Mouse (Mus musculus): Measurements from ENCODE around the gene C87499. TPM values are rescaled to one million over a fixed set of nuclear protein-coding genes. Genes with fewer than 3 reads are reported as not detected.

The C87499 gene
- polyA plus RNA-seq (2016; fragmentation: Nextera tagmentation; extraction: Ambion mirVana), result not detected in 2 replicates

DNA sequence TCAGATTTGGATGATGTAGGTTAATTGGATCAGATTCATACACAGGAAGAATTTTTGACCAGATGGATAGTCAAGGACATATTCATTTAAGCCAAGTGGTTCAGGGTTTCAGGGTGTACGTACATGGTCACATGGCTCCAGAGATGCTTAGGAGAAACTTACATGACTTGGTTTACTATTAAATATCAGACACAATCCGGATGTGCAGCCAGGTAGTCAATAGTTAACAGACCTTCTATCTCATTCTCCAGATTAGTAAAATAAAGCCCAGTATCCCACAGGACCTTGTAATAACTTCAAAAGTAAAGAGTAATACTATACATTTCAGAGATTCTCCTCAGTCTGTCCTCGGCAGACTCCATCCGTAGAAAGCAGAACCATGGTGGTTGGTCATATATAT lies at the start of gene C87499:
C87499 (minus strand) TSS at position 101 of the 400 bp plus-strand sequence.
- H3K4me1 ChIP-seq (replicated peaks), result no peaks in the 10 kb centered on the region
- no peaks in the 10 kb centered on the region for H3K9me3 ChIP-seq (replicated peaks)
- H3K4me2 ChIP-seq, result no peak within 1 kb of the TSS
- H3K4me3 ChIP-seq, result no peak within 1 kb of the TSS
- no peaks in the 10 kb centered on the region for H3K36me3 ChIP-seq
- H3K27ac ChIP-seq (ENCODE audit: poor library complexity, severe bottlenecking), result no peak within 1 kb of the TSS
- H3K9ac ChIP-seq, result no peak within 1 kb of the TSS
- 85% methylated on average over 4 of the region's 4 CpGs for WGBS
- H3K27me3 ChIP-seq (replicated peaks), result no peaks in the 10 kb centered on the region
- ATAC-seq (ENCODE audit: insufficient number of reproducible peaks, low FRiP score), result no peak

DNA sequence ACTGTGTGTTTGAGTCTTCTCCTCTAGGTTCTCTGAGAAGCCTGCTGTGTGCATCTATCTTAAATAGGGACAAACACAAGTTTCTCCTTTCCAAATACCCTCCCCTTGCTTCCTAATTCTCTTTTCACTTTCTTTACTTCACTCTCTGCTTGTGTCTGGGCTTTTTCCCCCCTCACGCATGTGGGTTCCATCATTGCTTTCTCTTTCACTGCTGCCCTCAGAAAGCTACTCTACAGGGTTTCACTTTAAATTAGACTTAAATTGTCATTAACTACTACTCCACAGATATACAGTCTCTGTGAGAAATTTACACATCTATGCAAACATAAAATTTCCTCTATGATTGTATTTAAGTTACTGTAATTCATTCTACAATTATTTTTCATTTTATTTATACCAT lies 49.6 kb upstream of the C87499 start, which contains the start of gene Ifna2:
Ifna2 (minus strand) TSS at position 101 of the 400 bp plus-strand sequence.
- Histone ChIP-seq H3K9me3 (replicated peaks) (no peaks in the 10 kb centered on the region), H3K36me3 (no peaks in the 10 kb centered on the region), H3K27me3 (replicated peaks) (no peaks in the 10 kb centered on the region), H3K9ac (no peak within 1 kb of the TSS), H3K4me3 (no peak within 1 kb of the TSS), H3K4me2 (no peak within 1 kb of the TSS), H3K4me1 (replicated peaks) (no peaks in the 10 kb centered on the region), H3K27ac (ENCODE audit: poor library complexity, severe bottlenecking) (no peak within 1 kb of the TSS)
- no peak for ATAC-seq (ENCODE audit: insufficient number of reproducible peaks, low FRiP score)
- 84% methylated on average over 1 of the region's 1 CpGs for WGBS

- no peak for ATAC-seq (ENCODE audit: insufficient number of reproducible peaks, low FRiP score)
- H3K4me1 ChIP-seq (replicated peaks), result no peaks in the 10 kb centered on the region
- H3K27ac ChIP-seq (ENCODE audit: poor library complexity, severe bottlenecking), result no peak overlapping the region
- no peak overlapping the region for H3K4me3 ChIP-seq
- H3K4me2 ChIP-seq, result no peak overlapping the region
- no peaks in the 10 kb centered on the region for H3K36me3 ChIP-seq
- H3K9me3 ChIP-seq (replicated peaks), result no peaks in the 10 kb centered on the region
- no peak overlapping the region for H3K9ac ChIP-seq
- WGBS, result 53% methylated on average over 3 of the region's 3 CpGs
- no peaks in the 10 kb centered on the region for H3K27me3 ChIP-seq (replicated peaks)
Observed at GRCm38 (mm10) chr4:88681353-88681752, 47.1 kb upstream of the C87499 start.

DNA sequence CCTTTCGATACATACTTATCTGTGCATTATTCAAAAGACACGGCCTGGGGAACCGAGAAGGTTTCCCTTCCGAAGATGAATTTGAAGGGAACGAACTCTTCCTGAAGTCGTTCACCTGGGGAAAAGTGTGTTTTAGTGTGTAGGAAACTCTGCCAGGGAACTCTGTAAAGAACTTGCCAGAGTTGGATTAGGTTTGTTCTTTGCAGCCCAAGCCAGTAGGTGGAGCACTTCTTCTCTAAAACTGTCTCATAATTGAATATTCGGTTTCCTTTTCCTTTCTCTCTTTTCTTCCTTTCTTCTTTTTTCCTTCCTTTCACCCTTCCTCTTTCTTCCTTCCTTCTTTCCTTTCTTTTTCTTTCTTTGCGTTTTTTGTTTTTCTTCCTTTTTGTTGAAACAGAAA lies 46.2 kb upstream of the C87499 start:
- Histone ChIP-seq H3K4me2 (no peak overlapping the region), H3K9me3 (replicated peaks) (no peaks in the 10 kb centered on the region), H3K36me3 (no peaks in the 10 kb centered on the region), H3K27me3 (replicated peaks) (no peaks in the 10 kb centered on the region), H3K4me1 (replicated peaks) (no peaks in the 10 kb centered on the region), H3K9ac (no peak overlapping the region), H3K4me3 (no peak overlapping the region), H3K27ac (ENCODE audit: poor library complexity, severe bottlenecking) (no peak overlapping the region)
- WGBS, result 39% methylated on average over 8 of the region's 8 CpGs
- no peak for ATAC-seq (ENCODE audit: insufficient number of reproducible peaks, low FRiP score)

GRCm38 (mm10) chr4:88676824-88677223 lies 42.6 kb upstream of the C87499 start, which contains the start of gene Ifna16:
Ifna16 (minus strand) TSS chr4:88676924.
- no peak for ATAC-seq (ENCODE audit: insufficient number of reproducible peaks, low FRiP score)
- Histone ChIP-seq H3K27me3 (replicated peaks) (no peaks in the 10 kb centered on the region), H3K36me3 (no peaks in the 10 kb centered on the region), H3K4me3 (no peak within 1 kb of the TSS), H3K4me1 (replicated peaks) (no peaks in the 10 kb centered on the region), H3K9ac (no peak within 1 kb of the TSS), H3K4me2 (no peak within 1 kb of the TSS), H3K9me3 (replicated peaks) (no peaks in the 10 kb centered on the region), H3K27ac (ENCODE audit: poor library complexity, severe bottlenecking) (no peak within 1 kb of the TSS)
- WGBS, result 71% methylated on average over 1 of the region's 1 CpGs

DNA sequence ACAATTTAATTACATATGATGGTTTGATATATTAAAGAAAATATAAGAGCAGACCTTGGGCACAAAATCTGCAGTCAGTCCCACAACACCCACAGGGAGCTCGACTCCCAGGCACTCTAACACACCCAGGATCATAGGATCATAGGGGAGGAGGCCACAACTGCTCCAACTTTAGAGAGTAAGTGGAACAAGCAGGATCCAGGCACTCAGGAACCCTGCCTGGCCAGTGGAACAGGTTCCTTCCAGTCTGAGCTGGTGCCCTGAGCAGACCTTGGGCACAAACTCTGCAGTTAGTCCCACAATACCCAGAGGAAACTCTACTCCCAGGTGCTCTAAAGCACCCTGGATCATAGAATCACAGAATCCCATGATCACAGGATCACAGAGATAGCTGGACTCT lies 21.2 kb upstream of the C87499 start:
- H3K4me2 ChIP-seq, result no peak overlapping the region
- ATAC-seq (ENCODE audit: insufficient number of reproducible peaks, low FRiP score), result no peak
- WGBS, result 48% methylated on average over 1 of the region's 1 CpGs

DNA sequence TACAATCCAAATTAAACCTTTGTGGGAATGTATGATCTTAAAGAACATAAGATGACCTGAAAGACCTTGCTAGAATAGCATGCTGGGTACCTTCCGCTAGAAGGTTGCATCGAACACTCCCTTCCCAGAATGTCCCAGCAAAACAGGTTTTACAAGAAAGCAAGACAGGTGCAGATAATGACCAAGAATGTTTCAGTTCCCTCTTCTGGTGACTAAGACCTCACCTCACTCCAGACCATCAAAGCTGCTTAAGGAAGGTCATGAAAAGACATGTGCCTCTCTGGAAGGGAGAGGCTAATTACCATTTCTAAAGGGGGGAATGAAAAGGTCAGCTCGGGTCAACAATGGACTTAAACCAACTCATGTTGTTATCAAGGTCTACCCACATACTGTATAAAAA lies 19.4 kb upstream of the C87499 start:
- Histone ChIP-seq H3K9ac (no peak overlapping the region), H3K4me1 (replicated peaks) (no peaks in the 10 kb centered on the region), H3K9me3 (replicated peaks) (0 out of 2 replicates have a peak, but pooled peaks cover 3% of the 10 kb centered on the region), H3K4me2 (no peak overlapping the region), H3K27me3 (replicated peaks) (no peaks in the 10 kb centered on the region), H3K36me3 (no peaks in the 10 kb centered on the region), H3K4me3 (no peak overlapping the region), H3K27ac (ENCODE audit: poor library complexity, severe bottlenecking) (no peak overlapping the region)
- 83% methylated on average over 3 of the region's 3 CpGs for WGBS
- ATAC-seq (ENCODE audit: insufficient number of reproducible peaks, low FRiP score), result no peak

More for the DNA sequence above, 21.2 kb upstream of the C87499 start:
- Histone ChIP-seq H3K9me3 (replicated peaks) (0 out of 2 replicates have a peak, but pooled peaks cover 3% of the 10 kb centered on the region), H3K36me3 (no peaks in the 10 kb centered on the region), H3K9ac (no peak overlapping the region), H3K27ac (ENCODE audit: poor library complexity, severe bottlenecking) (no peak overlapping the region), H3K27me3 (replicated peaks) (no peaks in the 10 kb centered on the region), H3K4me1 (replicated peaks) (no peaks in the 10 kb centered on the region), H3K4me3 (no peak overlapping the region)

DNA sequence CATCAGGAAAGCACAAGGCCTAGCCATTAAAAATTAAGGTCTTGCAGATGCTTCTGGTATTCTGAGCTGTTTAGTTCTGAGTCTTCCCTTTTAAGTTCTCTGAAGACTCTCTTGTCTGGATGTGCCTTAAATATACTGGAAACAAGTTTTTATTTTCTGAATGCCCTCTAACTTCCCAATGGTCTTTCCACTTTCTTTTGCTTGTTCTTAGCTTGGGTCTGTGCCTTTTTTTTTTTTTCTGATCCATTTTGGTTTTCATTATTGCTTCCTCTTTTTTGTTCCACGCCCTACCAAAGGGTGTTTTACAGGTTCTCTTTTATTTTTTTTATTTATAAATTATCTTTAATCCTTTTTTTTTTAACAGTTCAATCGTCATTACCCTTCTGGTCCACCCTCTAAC lies 10.1 kb upstream of the C87499 start, which contains the start of gene Ifna13:
Ifna13 (minus strand) TSS at position 101 of the 400 bp plus-strand sequence.
- no peaks in the 10 kb centered on the region for H3K4me1 ChIP-seq (replicated peaks)
- WGBS, result 54% methylated on average over 2 of the region's 2 CpGs

GRCm38 (mm10) chr4:88642526-88642925 lies 8.3 kb upstream of the C87499 start:
- no peak overlapping the region for H3K27ac ChIP-seq (ENCODE audit: poor library complexity, severe bottlenecking)
- H3K9me3 ChIP-seq (replicated peaks), result no peaks in the 10 kb centered on the region
- H3K36me3 ChIP-seq, result no peaks in the 10 kb centered on the region
- H3K9ac ChIP-seq, result no peak overlapping the region
- 41% methylated on average over 2 of the region's 2 CpGs for WGBS
- no peak overlapping the region for H3K4me3 ChIP-seq
- ATAC-seq (ENCODE audit: insufficient number of reproducible peaks, low FRiP score), result no peak
- no peaks in the 10 kb centered on the region for H3K4me1 ChIP-seq (replicated peaks)
- H3K27me3 ChIP-seq (replicated peaks), result no peaks in the 10 kb centered on the region
- H3K4me2 ChIP-seq, result no peak overlapping the region

More for the DNA sequence above, 10.1 kb upstream of the C87499 start, which contains the start of gene Ifna13:
- no peak for ATAC-seq (ENCODE audit: insufficient number of reproducible peaks, low FRiP score)
- H3K36me3 ChIP-seq, result no peaks in the 10 kb centered on the region
- H3K4me2 ChIP-seq, result no peak within 1 kb of the TSS
- no peak within 1 kb of the TSS for H3K27ac ChIP-seq (ENCODE audit: poor library complexity, severe bottlenecking)
- no peaks in the 10 kb centered on the region for H3K9me3 ChIP-seq (replicated peaks)
- H3K9ac ChIP-seq, result no peak within 1 kb of the TSS
- no peaks in the 10 kb centered on the region for H3K27me3 ChIP-seq (replicated peaks)
- H3K4me3 ChIP-seq, result no peak within 1 kb of the TSS

- no peaks in the 10 kb centered on the region for H3K27me3 ChIP-seq (replicated peaks)
- WGBS, result 21% methylated on average over 11 of the region's 11 CpGs
- H3K4me3 ChIP-seq, result peak overlapping the region; percentile 53
- peak overlapping the region; percentile 64 for H3K4me2 ChIP-seq
- no peaks in the 10 kb centered on the region for H3K9me3 ChIP-seq (replicated peaks)
- ATAC-seq (ENCODE audit: insufficient number of reproducible peaks, low FRiP score), result peak; percentile 91
- peak overlapping the region; percentile 29; the same call in 1 of the 2 replicates for H3K27ac ChIP-seq (ENCODE audit: poor library complexity, severe bottlenecking)
- H3K4me1 ChIP-seq (replicated peaks), result no peaks in the 10 kb centered on the region
- H3K9ac ChIP-seq, result peak overlapping the region; percentile 66
- no peaks in the 10 kb centered on the region for H3K36me3 ChIP-seq
Observed at GRCm38 (mm10) chr4:88641077-88641831, 7.0 kb upstream of the C87499 start.

- Histone ChIP-seq H3K4me1 (replicated peaks) (no peaks in the 10 kb centered on the region), H3K4me3 (peak overlapping the region; percentile 53), H3K27ac (ENCODE audit: poor library complexity, severe bottlenecking) (no peak overlapping the region), H3K27me3 (replicated peaks) (no peaks in the 10 kb centered on the region), H3K36me3 (no peaks in the 10 kb centered on the region), H3K9me3 (replicated peaks) (no peaks in the 10 kb centered on the region), H3K9ac (peak overlapping the region; percentile 66), H3K4me2 (peak overlapping the region; percentile 64)
- WGBS, result 57% methylated on average over 8 of the region's 8 CpGs
- ATAC-seq (ENCODE audit: insufficient number of reproducible peaks, low FRiP score), result no peak
Observed at GRCm38 (mm10) chr4:88640704-88641076, 6.5 kb upstream of the C87499 start.
